Mouse (Mus musculus): ENCODE data around the gene Plod1. TPM values are rescaled to one million over a fixed set of nuclear protein-coding genes. Genes with fewer than 3 reads are reported as not detected.

Gene Plod1
- polyA plus RNA-seq, 1 experiment from 2014 or later: 83.8 TPM

DNA sequence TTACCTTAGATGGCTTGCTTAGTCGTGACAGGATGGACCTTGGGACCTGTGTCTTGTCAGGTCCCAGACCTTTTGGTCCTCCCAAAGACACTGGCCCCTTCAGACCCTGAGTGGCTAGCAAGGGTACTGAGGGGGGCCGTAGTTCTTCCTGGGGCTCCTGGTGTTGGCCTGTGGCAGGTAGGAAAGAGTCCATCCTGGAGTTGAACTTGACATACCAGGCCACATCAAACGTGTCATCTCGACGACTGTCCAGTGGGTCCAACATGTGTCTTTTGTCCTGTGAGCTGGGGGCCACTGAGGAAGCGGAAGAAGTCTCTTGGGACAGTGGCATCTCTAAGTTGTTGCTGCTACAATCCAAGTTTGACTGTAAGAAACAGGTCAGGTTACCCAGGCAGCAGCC lies 70.9 kb downstream of the Plod1 start:
- 95% methylated on average over 6 of the region's 6 CpGs for WGBS
- H3K9me3 ChIP-seq (ENCODE audit: control insufficient read depth, low read length): no peaks in the 10 kb centered on the region
- H3K9ac ChIP-seq (ENCODE audit: low read depth, low read length): no peak overlapping the region
- no peak overlapping the region for H3K27ac ChIP-seq (replicated peaks; ENCODE audit: low read depth, low read length)
- H3K4me1 ChIP-seq (ENCODE audit: control insufficient read depth, insufficient read depth, low read length): peaks cover 13% of the 10 kb centered on the region; the same call in 1 of the 2 replicates
- H3K4me3 ChIP-seq (ENCODE audit: low read depth, low read length): no peak overlapping the region
- H3K36me3 ChIP-seq (ENCODE audit: control insufficient read depth, insufficient read depth, low read length): peaks cover 41% of the 10 kb centered on the region
- ATAC-seq (ENCODE audit: low read depth) (no peak), DNase-seq (ENCODE audit: low spot score) (no peak)
- H3K4me2 ChIP-seq (ENCODE audit: low read depth, low read length): no peak overlapping the region
- H3K27me3 ChIP-seq (replicated peaks; ENCODE audit: control insufficient read depth, insufficient read depth, low read length): no peaks in the 10 kb centered on the region

DNA sequence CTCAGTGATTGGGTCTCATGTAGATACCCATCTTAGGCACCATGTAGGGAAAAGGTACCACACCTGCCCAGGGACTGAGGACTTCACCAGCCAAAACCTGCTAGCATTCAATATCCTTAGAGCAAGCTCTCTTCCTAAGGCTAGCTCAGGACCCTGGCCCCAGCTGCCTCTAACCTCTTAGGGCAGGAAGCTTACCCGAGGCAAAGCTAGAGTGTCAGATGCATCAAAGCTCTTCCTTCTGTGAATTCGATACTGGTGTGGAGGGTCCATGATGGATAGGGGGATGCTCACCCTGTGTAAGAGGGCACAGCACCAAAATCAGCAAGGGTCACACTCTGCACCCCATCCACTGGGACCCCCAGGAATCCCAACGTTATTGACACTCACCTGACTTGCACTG lies 74.5 kb downstream of the Plod1 start:
- Histone ChIP-seq H3K4me1 (ENCODE audit: control insufficient read depth, insufficient read depth, low read length) (no peaks in the 10 kb centered on the region), H3K9ac (ENCODE audit: low read depth, low read length) (no peak overlapping the region), H3K27me3 (replicated peaks; ENCODE audit: control insufficient read depth, insufficient read depth, low read length) (no peaks in the 10 kb centered on the region), H3K4me3 (ENCODE audit: low read depth, low read length) (no peak overlapping the region), H3K36me3 (ENCODE audit: control insufficient read depth, insufficient read depth, low read length) (peaks cover 42% of the 10 kb centered on the region), H3K27ac (replicated peaks; ENCODE audit: low read depth, low read length) (no peak overlapping the region), H3K4me2 (ENCODE audit: low read depth, low read length) (no peak overlapping the region), H3K9me3 (ENCODE audit: control insufficient read depth, low read length) (no peaks in the 10 kb centered on the region)
- WGBS: 91% methylated on average over 3 of the region's 3 CpGs
- DNase-seq (ENCODE audit: low spot score) (no peak), ATAC-seq (ENCODE audit: low read depth) (no peak)

Other genes with a start within 250 kb of the Plod1 start
- gene Zfp534, start 234.2 kb downstream of the Plod1 start, polyA plus RNA-seq (2014; fragmentation: Nextera tagmentation; extraction: Ambion mirVana): not detected in 2 replicates
- gene Zfp984, start 127.0 kb downstream of the Plod1 start, polyA plus RNA-seq (2014; fragmentation: Nextera tagmentation; extraction: Ambion mirVana): 7.4 and 8.3 TPM in 2 replicates
- 4.6 and 6.9 TPM in 2 replicates for gene Zfp933, start 88.4 kb downstream of the Plod1 start, polyA plus RNA-seq (2014; fragmentation: Nextera tagmentation; extraction: Ambion mirVana)
- 23.9 and 25.6 TPM in 2 replicates for gene Miip, start 68.0 kb downstream of the Plod1 start, polyA plus RNA-seq (2014; fragmentation: Nextera tagmentation; extraction: Ambion mirVana)
- gene Fv1, start 67.8 kb downstream of the Plod1 start, polyA plus RNA-seq (2014; fragmentation: Nextera tagmentation; extraction: Ambion mirVana): 5.2 and 5.5 TPM in 2 replicates
- 37.0 and 37.5 TPM in 2 replicates for gene Mfn2, start 32.1 kb downstream of the Plod1 start, polyA plus RNA-seq (2014; fragmentation: Nextera tagmentation; extraction: Ambion mirVana)
- gene 2510039O18Rik, start 4.1 kb upstream of the Plod1 start, polyA plus RNA-seq (2014; fragmentation: Nextera tagmentation; extraction: Ambion mirVana): 23.0 and 23.4 TPM in 2 replicates
- 0.28 TPM in 1 of 2 replicates, not detected in the other for gene Nppb, start 49.0 kb upstream of the Plod1 start, polyA plus RNA-seq (2014; fragmentation: Nextera tagmentation; extraction: Ambion mirVana)
- not detected in 2 replicates for gene Nppa, start 64.0 kb upstream of the Plod1 start, polyA plus RNA-seq (2014; fragmentation: Nextera tagmentation; extraction: Ambion mirVana)
- 7.4 and 7.8 TPM in 2 replicates for gene Clcn6, start 102.1 kb upstream of the Plod1 start, polyA plus RNA-seq (2014; fragmentation: Nextera tagmentation; extraction: Ambion mirVana)
- gene Mthfr, start 102.3 kb upstream of the Plod1 start, polyA plus RNA-seq (2014; fragmentation: Nextera tagmentation; extraction: Ambion mirVana): 20.3 and 21.4 TPM in 2 replicates
- gene Agtrap, start 151.3 kb upstream of the Plod1 start, polyA plus RNA-seq (2014; fragmentation: Nextera tagmentation; extraction: Ambion mirVana): 15.9 and 16.2 TPM in 2 replicates
- gene Mad2l2, start 193.6 kb upstream of the Plod1 start, polyA plus RNA-seq (2014; fragmentation: Nextera tagmentation; extraction: Ambion mirVana): 51.1 and 59.8 TPM in 2 replicates
- 0.56 and 0.67 TPM in 2 replicates for gene Draxin, start 193.9 kb upstream of the Plod1 start, polyA plus RNA-seq (2014; fragmentation: Nextera tagmentation; extraction: Ambion mirVana)
- gene Fbxo6, start 215.4 kb upstream of the Plod1 start, polyA plus RNA-seq (2014; fragmentation: Nextera tagmentation; extraction: Ambion mirVana): 13.8 and 15.3 TPM in 2 replicates
- 7.7 and 9.6 TPM in 2 replicates for gene Fbxo44, start 223.7 kb upstream of the Plod1 start, polyA plus RNA-seq (2014; fragmentation: Nextera tagmentation; extraction: Ambion mirVana)
- gene Fbxo2, start 223.9 kb upstream of the Plod1 start, polyA plus RNA-seq (2014; fragmentation: Nextera tagmentation; extraction: Ambion mirVana): 5.4 and 7.9 TPM in 2 replicates